Mouse (Mus musculus) large intestine, adult 2 months (tissue): ENCODE measurements around the gene Abcb9. TPM values are rescaled to one million over a fixed set of nuclear protein-coding genes. Genes with fewer than 3 reads are reported as not detected.
A peak's percentile ranks its signal among the peaks of the same experiment; 100 is the strongest.

Experiments used
- DNase-seq: peaks from one replicate; pipeline ENCODE4 v3.0.0-alpha.2; 2012; ENCODE audit warnings: low read depth, low spot score
- WGBS: fragments of 180-500 bp; shearing (Covaris S2); methylation state at CpG from one replicate; pipeline ENCODE4 v1.1.7; 2018; 5-methylcytosine and 5-hydroxymethylcytosine counted together
- polyA plus RNA-seq: library from polyadenylated mRNA; depleted of rRNA; stranded (reverse); fragments of >200 nt; gene quantifications from 2 replicates; pipeline ENCODE4 v1.2.3, GENCODE M21; 2012

The Abcb9 gene
- polyA plus RNA-seq, 1 experiment = 7.6 TPM

DNA sequence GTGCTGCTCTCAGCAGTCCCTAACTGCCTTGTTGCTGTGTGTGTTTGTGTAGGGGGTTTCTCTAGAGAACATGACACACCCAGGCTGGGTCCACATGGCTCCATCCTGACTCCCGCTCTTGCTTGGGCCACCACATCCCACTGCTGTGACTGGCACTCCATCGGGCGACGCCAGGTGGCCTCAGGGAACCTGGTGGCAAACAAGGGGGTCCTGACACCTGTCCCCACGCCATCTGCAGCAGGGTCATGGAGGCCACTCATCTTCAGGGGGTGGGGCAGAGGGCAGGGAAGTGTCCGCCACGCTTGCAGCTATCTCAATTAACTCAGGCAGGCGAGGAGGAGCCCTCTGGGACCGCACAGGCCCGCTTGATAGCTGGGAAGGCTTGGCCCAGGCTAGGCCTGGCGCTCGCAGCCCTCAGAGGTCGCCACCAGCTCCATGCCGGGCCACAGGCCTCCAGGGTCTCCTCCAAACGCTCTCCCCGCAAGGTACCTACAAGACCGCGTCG, 469 bp downstream of the Abcb9 start:
- WGBS = 15% methylated on average over 19 of the region's 19 CpGs
- DNase-seq = no peak

DNA sequence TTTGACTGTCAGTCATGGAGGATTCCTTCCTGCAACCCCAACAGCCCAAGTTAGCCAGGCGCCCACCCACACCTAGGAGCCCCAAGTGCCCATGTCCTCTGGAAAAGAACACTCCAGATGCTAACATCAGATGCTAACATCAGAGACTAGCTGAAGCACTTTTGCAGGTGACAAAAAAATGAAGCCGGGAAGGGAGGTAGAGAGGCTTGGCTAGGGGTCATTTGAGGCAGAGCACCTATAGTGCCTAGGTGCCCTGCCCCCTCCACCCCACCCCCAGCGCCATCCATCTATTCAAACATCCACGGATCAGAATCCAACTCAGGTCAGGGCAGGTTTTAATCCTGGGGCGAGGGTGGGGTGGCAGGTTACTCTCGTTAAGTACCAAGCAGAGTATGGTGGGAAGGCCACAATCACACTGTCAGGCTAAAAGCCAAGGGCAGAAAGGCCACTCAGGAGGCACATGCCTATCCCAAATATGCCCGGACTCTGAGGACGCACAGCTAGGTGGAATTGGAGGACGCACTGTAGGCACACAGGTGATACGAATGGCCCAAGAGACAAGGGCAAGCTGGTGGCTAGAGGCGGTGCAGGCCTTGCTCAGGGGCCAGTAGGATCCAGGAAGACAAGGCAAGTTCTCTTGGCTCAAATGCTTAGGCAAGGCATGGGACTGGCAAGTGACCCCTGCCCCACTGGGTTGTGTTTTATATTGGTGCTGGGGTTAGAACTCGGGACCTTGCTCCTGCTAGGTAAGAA, 1.6 kb downstream of the Abcb9 start:
- DNase-seq = no peak
- WGBS = 81% methylated on average over 12 of the region's 12 CpGs

DNA sequence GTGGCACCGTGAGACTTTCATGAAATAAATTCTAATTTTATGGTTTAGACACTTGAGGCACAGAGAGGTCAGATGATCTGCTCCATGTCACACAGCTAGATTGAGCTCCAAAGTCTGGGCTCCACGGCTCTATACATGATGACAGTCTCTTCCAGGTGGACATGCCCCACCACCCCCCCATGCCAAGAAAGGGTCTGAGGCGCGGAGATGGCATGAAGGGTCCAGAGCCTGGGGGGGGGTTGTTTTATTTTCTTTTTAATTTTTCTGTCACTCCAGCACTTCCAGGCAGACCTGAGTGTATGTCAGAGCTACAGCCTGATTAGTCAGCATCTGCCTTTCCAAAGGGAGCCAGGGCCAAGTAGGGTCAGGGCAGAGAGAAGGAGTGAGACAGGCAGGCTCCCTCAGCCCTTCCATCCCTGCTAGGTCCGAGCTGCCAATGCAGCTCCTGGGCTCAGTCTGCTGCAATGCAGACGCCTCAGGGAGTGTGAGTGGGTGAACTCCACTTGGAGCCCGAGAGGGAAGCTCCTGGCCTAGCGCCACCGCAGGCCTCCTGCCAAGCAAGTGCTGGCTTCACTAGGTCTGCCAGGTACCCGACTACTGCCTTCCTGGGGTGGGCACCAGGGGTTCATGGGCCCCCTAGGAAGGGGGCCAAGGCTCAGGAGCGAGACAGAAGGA, 2.3 kb downstream of the Abcb9 start:
- 62% methylated on average over 11 of the region's 11 CpGs for WGBS
- DNase-seq = no peak

DNA sequence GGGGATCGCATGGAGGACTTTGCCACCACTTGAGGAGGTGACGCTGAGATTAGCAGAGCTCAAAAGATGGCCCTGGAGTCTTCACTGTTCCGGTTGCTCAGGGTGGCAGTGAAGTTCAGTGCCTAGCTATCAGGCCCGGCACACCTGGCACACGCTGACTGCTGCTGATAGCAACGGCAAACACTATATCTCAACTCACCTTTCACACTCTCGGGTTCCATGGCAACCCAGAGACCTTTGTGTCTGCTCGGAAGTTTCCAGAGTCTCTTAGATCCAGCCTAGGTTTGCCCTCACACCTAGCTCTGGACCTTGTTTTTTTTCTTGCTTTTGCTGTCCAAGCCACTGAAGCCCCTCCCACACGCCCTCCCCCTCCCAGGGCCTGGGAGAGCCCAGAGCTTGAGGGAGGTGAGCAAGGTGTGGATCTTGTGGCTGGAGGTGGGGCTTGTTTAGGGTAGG, 3.6 kb downstream of the Abcb9 start:
- WGBS = 29% methylated on average over 9 of the region's 9 CpGs
- DNase-seq = no peak

DNA sequence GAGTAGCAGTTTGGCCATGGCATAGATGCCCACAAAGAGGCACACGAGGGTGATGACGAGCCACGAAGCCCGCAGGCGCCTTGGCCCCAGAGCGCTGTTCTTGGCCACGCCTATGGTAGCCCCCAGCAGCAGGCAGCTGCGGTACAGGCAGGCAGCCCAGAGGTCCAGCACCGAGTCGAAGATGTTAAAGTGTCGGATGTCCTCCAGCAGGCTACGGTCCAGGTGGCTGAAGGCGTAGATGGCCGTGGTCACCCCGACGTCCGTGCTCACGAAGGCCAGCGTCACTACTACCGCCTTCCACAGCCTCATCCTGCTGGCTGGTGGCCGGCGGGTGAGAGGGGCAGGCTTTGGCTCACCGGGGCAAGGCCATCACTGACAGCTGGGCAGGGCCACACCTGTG, 5.7 kb downstream of the Abcb9 start:
- DNase-seq = no peak
- WGBS = 91% methylated on average over 23 of the region's 23 CpGs

DNA sequence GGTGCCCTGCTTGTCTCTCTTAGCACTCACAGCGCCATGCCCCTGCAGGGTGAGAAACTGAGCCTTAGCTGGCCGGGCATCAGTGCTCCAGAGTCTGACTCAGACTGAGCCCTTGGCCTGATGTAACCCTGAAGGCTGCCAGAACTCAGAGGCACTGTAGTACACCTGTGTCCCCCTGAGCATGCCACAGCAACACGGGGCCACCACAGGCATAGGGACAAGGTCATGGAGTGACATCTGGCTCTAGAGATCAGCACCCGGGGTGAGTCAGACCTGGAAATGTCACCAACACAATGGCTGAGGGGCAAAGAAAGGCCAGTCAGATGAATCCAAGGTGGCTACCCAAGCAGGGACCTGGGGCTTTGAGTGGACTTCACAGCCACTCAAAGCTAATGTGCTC, 8.7 kb downstream of the Abcb9 start:
- 72% methylated on average over 4 of the region's 4 CpGs for WGBS

DNA sequence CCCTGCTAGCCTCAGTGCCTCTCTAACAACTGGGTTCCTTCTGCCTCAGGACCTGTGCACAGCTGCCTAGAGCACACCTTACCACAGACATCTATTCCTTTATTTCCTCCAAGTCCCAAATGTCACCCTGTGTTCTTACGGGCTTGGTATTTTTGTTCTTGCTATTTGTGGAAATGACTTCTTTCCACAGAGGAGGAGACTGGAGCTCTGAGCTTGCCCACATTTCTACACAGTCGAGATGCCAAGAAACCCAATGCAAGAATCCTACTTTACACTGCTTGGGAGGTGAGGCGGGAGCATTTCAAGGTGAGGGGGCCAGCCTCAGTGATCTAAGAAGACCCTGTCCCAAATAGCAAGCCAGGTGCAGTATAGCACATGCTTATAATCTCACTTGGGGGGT, 10.1 kb downstream of the Abcb9 start:
- DNase-seq = no peak
- 82% methylated on average over 3 of the region's 3 CpGs for WGBS

More for the DNA sequence above, 8.7 kb downstream of the Abcb9 start:
- DNase-seq = no peak

DNA sequence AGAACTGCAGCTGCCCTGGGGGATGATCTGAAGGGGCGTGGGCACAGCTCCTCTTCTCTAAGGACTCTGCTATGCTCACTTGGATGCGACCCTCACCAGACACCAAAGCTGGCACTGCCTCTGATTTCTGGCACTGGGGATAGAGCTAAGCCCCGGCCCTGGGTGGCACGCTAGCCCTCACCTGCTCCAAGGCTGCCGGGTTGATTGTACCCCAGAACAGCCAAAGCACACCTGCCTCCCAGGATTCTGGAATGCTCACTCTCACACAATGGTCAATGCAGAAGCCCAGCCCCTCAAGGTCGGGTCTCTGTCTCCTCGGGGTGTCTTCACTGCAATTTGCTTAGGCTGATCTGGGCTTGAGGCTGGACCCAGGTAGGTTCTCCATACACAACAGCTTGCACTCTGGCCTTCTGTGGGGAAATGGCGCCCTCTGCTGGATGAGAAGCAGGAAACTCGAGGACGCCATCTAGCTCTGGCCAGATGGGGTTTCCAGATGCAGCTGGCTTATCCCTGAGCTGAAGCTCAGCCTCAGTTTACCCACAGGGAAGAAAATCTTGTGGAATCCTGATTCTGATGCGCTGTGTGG, 10.9 kb downstream of the Abcb9 start:
- peak; percentile 84 for DNase-seq
- 17% methylated on average over 11 of the region's 11 CpGs for WGBS

DNA sequence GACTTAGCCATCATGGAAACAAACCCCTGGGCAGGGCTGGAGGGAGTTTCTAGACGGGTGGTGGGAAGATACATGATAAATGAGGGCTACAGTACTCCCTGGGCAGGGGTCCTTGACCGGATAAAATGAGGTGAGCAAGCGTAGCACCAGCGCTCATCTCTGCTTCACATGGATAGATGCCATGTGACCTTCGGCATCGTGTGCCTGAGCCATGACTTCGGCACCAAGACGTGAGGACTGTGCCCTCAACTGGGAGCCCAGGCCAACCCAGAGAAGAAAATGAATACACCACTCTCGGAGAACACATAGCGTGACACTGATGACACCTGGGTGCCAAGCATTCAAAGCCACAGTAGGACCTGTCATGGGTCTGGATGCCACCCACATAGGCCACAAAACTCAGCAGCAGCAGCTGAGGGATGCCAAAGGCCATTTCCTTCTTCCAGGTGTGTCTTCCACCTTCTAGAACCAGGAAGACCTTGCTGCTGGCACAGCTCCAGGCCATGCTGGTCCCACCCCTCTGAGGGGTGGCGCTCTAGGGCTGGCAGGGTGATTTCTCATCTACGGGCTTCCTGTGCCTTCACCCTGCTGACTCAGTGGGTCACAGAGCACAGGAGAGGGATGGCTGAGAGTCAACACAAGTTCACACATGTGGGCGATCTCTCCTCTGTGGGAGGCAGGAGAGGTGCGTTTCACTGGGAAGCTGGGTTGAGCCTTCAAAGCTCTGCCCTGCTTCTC, 11.6 kb downstream of the Abcb9 start:
- WGBS = 39% methylated on average over 14 of the region's 14 CpGs
- peak; percentile 90 for DNase-seq

DNA sequence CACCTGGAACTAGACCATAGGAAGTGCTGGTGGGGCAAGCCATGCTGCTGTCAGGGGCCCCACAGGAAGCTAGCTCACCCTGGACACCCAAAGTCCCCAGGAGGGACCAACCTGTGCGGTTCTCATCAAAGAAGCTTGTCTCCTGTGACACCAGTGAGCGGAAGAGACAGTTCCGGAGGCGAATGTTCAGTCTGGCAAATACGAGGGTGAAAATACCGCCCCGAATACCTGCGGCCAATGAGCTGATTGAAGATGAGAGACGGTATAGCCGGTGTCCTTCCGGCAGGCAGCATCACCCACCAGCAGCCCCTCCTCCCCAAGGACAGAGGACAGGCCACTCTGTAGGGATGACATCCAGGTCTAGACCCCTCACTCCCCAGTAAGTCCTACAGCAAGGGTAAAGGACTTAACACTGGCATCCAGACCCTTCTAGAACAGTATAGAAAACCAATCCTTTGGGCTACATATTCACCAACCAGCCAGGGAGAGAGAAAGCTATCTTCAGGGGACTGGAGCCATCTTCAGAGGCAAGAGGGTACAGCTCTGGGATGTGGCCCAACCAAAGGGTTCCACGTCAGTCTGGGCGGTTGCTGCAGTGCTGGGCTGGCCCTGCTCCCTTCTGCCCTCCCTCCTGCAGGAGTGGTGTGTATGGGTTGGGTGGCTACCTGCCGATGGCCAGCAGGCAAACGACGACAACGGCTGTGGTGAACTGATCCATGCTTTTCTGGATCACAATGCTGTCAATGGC, 12.5 kb downstream of the Abcb9 start:
- DNase-seq = no peak
- WGBS = 87% methylated on average over 17 of the region's 17 CpGs

DNA sequence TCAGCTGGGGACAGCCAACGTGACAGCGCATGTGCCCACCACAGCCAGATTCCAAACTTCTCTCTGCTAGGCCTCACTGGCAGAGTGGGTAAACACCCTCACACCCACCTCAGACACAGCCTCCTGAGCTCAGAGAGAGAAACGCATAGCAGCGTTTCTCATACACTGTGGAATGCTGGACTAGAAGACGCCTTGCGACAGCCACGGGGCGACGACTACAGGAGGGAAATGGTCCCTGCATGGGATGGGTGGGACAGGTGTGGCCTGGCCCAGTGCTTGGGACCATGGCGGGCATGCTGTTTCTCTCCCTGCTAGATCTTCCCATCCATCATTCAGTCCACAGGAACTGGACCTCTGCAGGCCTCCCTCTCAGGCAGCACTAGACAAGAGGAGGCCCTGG, 13.2 kb downstream of the Abcb9 start:
- 86% methylated on average over 10 of the region's 10 CpGs for WGBS
- DNase-seq = no peak

DNA sequence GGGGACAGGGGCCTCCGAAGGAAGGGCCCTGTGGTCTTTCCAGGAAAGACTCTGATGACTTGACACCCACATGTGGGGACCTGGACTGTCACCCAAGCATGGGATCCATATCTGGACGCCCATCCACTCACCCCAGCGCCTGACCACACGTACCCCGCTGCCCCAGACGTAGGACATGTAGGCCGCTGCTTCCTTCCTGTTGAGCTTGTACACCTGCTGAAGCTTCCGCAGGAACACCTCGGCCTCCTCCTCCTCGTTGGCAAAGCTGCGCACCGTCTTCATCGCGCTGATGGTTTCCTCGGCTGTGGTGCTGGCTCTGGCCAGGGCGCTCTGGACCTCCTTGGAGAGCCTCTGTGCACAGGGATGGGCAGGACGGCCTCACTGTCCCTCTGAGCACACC, 15.7 kb downstream of the Abcb9 start:
- no peak for DNase-seq
- WGBS = 87% methylated on average over 17 of the region's 17 CpGs

DNA sequence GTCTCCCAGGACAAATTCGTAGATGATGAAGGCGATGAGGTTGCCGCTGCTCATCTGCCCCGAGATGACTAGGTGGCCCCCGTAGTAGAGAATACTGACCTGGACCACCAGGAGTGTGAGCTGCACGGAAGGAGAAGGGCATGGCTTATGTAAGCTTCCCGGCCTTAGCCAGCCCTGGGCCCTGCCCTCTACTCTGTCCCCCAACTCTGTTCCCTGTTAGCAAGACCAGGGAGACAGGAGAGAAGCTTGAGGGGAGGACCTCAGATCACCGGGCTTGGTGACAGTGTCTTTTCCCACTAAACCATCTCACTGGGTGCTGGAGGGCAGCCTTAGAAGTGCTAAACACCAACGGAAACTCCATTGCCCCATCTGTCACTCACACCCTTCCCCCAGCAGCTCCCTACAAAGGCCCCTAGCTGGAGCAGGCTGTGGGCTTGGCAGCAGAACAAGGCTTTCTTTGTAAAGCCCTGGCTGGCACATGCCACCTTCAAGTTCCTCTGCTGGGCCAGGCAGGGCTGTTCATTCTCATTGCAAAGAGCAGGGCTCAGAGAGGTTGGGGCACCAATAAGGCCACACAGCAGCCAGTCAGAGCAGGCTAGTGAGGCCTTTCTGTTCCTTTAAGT, 16.7 kb downstream of the Abcb9 start:
- 52% methylated on average over 9 of the region's 9 CpGs for WGBS
- DNase-seq = no peak

DNA sequence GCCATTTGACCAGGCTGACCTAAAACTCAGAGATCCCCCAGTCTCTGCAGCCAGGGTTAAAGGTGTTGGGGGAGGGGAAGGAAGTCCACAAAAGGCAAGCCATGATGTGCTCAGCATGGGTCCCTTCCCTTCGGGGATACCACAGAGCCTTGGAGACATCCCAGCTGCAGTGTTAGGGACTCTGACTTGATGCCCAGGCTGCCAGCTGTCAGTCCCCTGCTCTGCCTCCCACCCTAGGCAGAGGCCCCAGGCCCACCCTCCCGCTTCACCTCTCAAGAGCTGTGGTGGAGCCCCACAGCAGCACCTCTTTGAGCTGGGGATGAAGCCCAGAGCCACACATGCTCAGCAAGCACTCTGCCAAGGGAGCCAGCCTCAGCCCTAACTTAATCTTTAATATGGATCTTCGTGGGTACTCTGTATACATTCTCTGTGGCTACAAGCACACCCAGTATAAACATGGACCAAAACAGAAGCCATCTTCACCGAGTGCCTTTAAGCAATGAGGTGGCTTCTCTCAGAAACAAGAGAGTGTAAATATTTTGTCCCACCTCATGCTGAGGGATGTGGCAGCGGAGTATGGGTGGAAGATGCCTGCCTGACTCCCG, 17.6 kb downstream of the Abcb9 start:
- DNase-seq = no peak
- 67% methylated on average over 6 of the region's 6 CpGs for WGBS

DNA sequence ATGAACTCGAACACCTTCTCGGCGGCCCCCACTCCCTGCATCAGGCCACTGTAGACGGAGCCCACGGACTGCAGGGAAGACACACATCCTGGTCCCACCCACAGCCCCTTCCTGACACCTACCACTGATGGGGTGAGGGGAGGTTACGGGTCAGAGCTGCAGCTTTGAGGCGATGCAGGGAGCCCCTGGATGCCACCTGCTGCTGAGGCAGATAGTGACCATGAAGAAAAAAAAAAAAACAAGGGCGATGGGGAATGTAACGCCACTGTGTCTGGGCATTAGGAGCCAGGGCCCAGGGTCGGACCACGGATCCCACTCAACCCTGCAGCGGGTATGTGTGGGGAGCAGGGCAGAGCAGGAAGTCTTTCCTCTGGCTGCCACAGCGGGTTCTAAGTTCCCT, 18.4 kb downstream of the Abcb9 start:
- no peak for DNase-seq
- 84% methylated on average over 13 of the region's 13 CpGs for WGBS

DNA sequence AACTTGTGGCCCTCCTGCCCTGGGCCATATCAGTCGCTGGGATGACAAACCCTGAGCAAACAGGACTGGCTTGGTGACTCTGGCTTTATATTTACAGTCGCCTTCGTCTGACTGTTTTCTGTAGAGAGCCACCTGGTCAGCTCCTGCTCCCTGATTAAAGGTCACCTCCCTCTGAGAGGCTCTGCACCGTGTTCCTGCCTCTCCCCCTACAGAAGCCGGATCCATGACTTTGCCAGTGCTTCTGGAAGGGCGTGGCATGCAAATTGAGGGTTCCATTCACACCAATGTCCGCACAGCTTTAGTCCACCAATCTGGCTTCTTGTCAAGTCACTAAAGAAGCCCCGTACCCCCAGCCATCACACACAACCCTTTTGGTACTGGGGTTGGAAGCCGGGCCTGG, 19.0 kb downstream of the Abcb9 start:
- WGBS = 30% methylated on average over 9 of the region's 9 CpGs
- peak; percentile 64 for DNase-seq

DNA sequence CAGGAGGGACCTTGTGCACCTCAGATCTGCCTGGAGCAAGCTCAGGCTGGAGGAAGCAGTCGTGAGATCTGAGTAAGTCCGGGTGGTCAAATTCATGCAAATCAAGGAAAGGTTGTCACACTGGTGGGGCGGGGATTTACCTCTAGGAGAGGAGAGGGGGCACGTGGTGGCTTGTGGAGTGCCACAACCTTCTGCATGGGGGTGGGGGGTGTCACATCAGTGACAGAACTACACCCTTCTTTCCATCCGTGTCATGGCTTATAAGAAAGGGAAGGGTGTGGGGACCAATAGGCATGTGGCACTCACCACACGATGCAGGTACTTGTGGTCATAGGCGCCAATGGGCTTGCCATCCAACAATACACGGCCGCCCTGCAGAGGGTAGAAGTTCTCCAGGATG, 19.9 kb downstream of the Abcb9 start:
- 71% methylated on average over 9 of the region's 9 CpGs for WGBS

DNA sequence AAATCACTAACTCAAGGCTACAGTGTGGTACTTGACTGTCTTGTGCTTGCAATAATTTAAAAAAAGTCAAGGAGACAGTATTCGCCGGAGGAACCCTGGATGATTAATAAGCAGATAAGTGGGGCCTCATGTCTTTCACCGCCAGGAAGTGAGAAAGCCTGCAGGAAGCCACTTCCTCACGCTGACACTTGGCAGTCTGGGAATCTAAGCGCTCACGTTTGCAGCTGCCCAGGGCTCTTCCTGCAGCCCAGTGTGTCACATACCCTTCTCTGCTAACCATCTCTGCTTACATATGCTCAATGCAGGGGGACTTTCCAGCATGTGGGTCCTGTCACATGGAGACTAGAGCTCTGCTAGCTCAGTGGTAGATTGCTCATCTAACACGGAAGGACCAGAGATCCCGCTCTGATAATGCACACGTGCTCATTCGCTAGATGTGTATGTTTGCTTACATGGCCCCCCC, 20.7 kb downstream of the Abcb9 start:
- WGBS = 69% methylated on average over 10 of the region's 10 CpGs
- DNase-seq = no peak

More for the DNA sequence above, 19.9 kb downstream of the Abcb9 start:
- no peak for DNase-seq
